Mouse (Mus musculus): ENCODE results near the gene Txnl4b. TPM values are rescaled to one million over a fixed set of nuclear protein-coding genes. Genes with fewer than 3 reads are reported as not detected.
A peak's percentile ranks its signal among the peaks of the same experiment; 100 is the strongest.

Txnl4b gene
- total RNA-seq, 4 experiments from 2014 or later, result 5.3 to 7.1 (median 5.5) TPM

- DNase-seq (ENCODE audit: low spot score), result peak; percentile 13
These were observed 30.2 kb downstream of the Txnl4b start for GRCm38 (mm10) chr8:109595854-109596253.

GRCm38 (mm10) chr8:109606725-109607124 is 41.0 kb downstream of the Txnl4b start:
- no peak for DNase-seq (ENCODE audit: low spot score)

- no peak for DNase-seq (ENCODE audit: low spot score)
These were observed 42.0 kb downstream of the Txnl4b start for GRCm38 (mm10) chr8:109607650-109608049.

- DNase-seq (ENCODE audit: low spot score), result peak; percentile 96
These were observed 42.8 kb downstream of the Txnl4b start, which contains the start of gene Dhodh for GRCm38 (mm10) chr8:109608271-109609152. Gene Dhodh, minus strand, starts transcription at chr8:109608673.

GRCm38 (mm10) chr8:109609153-109609502 is 43.4 kb downstream of the Txnl4b start:
- peak; percentile 31 for DNase-seq (ENCODE audit: low spot score)

GRCm38 (mm10) chr8:109614243-109615210 is 48.8 kb downstream of the Txnl4b start, which contains the start of gene Pkd1l3:
Gene Pkd1l3, plus strand, starts transcription at chr8:109614517.
- DNase-seq (ENCODE audit: low spot score), result no peak

GRCm38 (mm10) chr8:109615569-109615968 is 49.9 kb downstream of the Txnl4b start:
- no peak for DNase-seq (ENCODE audit: low spot score)

Other genes starting within 250 kb of the Txnl4b start
- not detected for gene Pmfbp1, start 71.9 kb upstream of the Txnl4b start, total RNA-seq (2022)
- gene Dhx38, start within 50 bp of the Txnl4b start, total RNA-seq (2022), result 10 to 100 TPM; 11.5 to 12.3 (median 11.8) TPM
- 10 to 100 TPM in 1 of 4 experiments, 1 to 10 TPM in 3; 2.3 to 12.6 (median 5.1) TPM for gene Hp, start 13.3 kb downstream of the Txnl4b start, total RNA-seq (2022)
- 10 to 100 TPM; 15.1 to 22.1 (median 18.0) TPM for gene Dhodh, start 42.8 kb downstream of the Txnl4b start, total RNA-seq (2022)
- under 1 TPM in 2 of 4 experiments, not detected in 2; 0.16 to 0.35 TPM for gene Pkd1l3, start 48.6 kb downstream of the Txnl4b start, total RNA-seq (2022)
- 10 to 100 TPM; 33.9 to 41.2 (median 36.1) TPM for gene Ist1, start 127.4 kb downstream of the Txnl4b start, total RNA-seq (2022)
- gene Zfp821, start 139.7 kb downstream of the Txnl4b start, total RNA-seq (2022), result 1 to 10 TPM; 4.8 to 7.4 (median 6.3) TPM
- 10 to 100 TPM; 17.9 to 21.0 (median 20.1) TPM for gene Atxn1l, start 171.8 kb downstream of the Txnl4b start, total RNA-seq (2022)
- 10 to 100 TPM; 30.2 to 37.5 (median 35.7) TPM for gene Ap1g1, start 212.7 kb downstream of the Txnl4b start, total RNA-seq (2022)

Measured in heart, adult 8-10 months (tissue).